Mouse (Mus musculus): ENCODE results near the gene Trpm8.
A peak's percentile ranks its signal among the peaks of the same experiment; 100 is the strongest.

Gene Trpm8

DNA sequence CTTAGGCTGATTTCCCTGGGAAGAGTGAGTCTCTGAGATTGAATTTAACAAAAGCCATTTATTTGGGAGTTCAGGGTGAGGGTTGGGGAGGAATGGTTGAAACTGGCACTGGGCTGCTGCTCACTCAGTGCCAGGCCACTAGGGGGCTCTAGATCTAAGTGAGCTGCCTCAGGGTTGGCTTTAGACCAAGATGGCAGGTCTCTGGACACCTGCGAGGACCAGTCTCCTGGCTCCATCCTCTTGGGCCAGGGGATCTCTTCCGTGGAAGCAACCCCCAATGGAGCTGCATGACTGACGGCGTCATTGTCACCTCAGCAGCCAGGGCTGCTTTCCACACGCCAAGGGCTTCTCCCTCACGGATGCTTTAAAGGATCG is 7.5 kb downstream of the Trpm8 start:
- DNase-seq (ENCODE audit: low spot score): no peak

DNA sequence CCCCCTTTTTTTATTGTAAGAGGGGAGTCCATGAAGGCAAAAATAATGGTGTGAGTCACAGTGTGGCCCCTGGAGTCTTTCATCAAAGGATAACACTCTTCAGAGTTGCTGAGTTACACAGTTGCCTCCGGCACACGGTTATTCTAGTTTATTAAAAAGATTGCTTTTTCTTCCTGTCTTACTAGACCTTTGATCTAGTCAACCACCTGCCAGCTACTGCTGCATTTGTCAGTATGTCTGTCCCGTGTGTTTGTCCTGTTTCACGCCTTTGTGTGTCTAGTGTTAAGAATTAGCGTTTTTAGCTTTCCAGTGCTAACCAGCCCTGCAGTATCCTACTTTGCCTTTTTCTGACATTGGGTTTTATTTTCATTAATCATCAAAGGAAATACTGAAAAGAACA is 8.2 kb downstream of the Trpm8 start:
- DNase-seq (ENCODE audit: low spot score): no peak

DNA sequence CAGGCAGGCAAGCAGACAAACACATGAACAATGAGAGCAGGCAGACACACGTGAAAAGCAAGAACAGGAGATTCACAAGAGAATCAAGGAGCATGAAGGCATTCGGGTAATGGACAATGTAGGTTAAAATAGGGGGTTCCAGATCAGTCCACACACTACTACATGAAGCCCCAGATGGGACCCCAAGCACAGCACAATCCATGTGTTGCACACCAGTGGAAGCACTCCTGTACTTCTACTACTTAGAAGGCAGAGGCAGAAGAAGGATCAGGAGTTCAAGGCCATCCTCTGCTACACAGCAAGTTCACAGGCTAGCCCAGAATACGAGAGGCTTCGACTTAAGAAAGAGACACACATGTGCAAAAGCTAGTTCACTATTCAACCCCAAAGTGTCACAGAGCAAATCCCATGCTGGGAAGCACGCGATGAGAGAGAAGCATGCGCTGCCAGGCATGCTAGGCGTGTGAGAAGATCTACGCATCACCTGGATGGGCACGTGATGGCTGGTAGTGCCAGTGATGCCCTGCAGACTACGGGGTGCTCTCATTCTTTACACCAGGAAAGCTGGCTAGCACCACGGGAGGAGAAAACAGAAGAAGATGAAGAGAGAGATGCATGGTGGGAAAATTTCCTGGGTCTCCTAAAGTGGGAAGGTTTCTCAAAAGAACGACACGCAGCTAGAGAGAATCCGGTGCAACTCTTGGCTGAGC is 8.8 kb downstream of the Trpm8 start:
- DNase-seq (ENCODE audit: low spot score): no peak

DNA sequence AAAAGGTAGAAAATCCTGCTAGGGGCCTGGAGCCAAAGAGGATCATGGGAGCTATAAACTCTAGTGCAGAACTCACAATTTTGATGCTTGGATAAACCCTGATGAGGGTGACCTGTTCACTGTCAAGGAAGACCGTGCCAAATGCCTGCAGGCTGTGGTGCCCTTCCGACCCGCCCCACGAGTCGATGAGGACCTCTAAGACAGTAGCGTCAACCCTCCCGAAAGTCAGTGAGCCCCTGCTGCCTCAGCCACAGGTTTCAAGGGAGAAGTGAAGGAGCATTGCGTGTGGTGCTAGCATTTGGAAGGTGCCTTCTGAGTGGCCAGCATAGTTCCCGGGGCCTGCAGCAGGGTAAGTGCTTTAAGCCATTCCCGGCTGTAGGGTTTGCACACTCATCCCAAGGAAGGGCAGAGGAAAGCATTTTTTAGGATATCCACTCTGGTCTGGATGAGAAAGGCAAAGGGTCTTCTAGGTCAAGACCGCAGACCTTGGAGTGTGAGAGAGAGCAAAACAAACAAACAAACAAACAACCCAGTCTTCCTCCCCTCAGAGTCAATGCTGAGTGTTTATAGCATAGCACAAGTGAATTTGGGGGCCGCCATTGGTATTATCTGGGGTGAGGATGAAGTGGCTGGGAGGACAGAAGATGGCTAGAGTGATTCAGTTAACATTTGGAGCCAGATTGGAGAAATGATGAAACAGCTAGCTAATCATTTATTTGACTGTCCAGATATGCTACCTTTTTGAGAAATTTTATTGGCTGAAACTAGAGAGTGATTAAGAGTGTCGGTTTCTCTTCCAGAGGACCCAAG is 9.6 kb downstream of the Trpm8 start:
- DNase-seq (ENCODE audit: low spot score): no peak

DNA sequence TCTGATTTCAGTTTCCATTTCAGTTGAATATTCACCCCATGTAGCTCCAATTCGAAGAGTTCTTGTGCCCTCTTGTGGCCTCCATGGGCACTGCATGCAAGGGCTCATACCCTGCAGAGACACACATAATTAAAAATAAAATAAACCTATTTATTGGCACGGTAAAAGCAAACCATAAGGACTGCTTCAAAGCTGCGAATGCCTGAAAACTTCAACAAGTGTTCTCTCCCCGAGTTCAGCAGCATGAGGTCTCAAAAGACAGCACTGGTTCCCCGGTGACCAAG is 10.2 kb downstream of the Trpm8 start:
- peak; percentile 69 for DNase-seq (ENCODE audit: low spot score)

DNA sequence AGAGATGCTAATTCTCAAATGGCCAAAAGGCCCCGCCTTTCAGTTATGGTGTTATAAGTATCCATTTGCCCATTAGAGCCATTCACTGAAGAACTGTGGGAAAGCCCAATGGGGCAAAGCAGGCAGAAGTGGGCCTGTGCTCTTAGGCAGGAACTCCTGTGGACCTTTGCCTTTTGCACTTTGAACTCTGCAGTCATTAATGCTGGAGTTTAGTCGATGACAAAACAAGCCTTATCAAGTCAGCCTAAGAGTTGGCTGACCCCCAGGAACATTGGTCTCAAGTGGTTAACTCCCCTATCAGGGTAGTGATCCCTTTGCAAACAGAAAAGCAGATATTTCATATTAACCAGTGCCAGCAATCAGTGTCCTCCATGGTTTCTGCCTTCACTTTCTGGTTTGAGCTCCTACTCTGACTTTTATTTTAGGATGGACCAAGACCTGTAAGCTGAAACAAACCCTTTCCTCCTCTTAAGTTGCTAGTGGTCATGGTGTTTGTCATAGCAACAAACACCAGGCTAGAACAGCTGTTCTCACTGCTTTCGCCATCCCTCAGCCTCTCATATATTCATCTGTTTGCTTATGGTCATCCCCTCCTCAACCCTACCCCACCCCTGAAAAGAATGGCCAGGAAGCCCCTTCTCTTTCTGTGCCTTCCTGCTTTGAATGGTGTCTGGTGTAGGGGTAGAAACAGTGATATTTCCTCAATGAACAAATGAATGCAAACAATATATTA is 10.8 kb downstream of the Trpm8 start:
- DNase-seq (ENCODE audit: low spot score): no peak

DNA sequence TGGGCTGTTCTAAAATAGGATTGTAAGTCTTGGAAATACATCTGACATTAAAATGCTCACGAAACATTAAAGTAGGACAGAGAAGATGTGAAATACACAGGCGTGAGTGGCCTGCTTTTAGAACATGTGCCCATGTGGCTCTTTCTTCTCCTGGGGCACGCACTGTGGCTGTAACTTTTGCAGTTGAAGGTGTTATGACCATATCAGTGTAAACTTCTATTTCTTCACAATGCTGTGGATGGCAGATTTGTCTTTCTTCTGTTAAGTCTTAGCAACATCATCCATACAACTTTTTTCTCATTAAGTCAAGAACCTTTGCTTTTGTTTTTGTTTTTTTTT is 11.3 kb downstream of the Trpm8 start:
- no peak for DNase-seq (ENCODE audit: low spot score)

DNA sequence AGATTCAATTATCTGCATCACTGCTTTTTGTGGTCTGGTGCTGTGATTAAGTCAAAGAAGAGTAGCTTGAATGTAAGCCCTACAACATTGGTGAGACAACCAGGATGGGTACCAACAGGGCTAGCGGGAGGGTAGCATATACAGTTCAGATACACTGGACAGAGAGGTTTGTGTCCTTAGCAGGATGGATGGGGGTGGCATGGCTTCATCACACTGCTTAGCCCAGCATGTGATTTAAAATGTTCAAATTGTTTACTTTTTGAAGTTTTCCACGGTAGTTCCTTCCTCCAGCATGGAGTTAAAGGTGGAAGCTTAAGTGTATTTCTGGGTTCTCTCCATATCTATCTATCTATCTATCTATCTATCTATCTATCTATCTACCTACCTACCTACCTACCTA is 11.7 kb downstream of the Trpm8 start:
- DNase-seq (ENCODE audit: low spot score): no peak

DNA sequence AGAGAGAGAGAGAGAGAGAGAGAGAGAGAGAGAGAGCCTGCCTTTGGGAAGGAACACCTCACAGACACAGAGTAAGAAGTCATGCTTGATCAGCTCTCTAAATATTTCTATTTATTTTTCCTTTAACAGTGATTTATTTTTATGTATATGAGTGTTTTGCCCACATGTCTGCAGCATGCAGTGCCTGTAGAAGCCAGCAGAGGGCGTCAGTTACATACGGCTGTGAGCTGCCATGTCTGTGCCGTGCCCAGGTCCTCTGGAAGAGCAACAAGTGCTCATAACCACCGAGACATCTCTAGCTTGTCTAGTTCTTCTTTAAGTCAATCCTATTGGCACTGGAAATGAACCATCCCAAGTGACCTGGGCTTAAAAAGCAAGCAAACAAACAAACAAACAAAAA is 12.5 kb downstream of the Trpm8 start:
- DNase-seq (ENCODE audit: low spot score): no peak

DNA sequence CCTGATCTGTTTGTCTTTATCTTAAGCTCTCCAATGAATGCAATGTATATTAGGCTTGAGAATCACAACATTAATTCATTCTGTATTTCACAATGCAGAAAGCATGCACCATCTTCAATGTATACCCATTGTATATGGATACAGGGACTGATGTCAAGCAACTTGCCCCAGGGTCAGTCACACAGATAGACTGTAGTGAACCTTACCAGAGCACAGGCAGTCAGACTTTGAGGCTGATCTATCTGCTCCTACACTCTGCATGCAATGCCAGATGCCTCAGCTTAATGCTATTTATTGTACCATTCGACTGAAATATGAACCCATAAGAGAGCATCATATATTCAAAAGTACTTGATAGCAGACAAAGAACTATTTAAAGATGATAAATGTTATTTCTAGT is 13.1 kb downstream of the Trpm8 start:
- DNase-seq (ENCODE audit: low spot score): no peak

DNA sequence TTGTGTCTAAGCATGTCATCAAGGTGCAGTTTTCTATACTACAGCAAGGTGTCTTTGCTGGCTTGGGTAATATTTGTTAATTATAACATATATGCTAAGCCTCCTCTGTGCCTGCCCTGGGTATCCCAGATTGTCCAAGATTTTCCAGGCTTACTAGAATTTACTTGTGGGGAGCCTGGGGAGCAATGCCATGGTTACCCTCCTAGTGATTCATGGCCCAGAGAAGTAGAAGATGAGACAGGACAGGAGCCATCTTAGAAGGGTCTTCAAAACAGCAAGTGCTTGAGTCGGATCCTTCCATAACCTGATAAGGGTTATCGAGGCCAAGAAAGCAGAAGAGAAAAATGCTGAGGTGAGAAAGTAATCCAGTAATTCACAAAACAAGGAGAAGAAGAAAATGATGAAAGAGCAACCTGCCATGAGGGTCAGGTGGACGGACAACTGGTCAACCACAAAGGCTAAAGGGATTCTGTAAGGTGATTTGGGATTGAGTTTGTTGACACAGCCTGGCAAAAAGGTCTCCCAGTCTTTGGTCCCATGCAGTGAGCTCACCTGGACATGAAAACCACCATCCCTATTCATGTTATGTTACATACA is 14.0 kb downstream of the Trpm8 start:
- DNase-seq (ENCODE audit: low spot score): no peak

DNA sequence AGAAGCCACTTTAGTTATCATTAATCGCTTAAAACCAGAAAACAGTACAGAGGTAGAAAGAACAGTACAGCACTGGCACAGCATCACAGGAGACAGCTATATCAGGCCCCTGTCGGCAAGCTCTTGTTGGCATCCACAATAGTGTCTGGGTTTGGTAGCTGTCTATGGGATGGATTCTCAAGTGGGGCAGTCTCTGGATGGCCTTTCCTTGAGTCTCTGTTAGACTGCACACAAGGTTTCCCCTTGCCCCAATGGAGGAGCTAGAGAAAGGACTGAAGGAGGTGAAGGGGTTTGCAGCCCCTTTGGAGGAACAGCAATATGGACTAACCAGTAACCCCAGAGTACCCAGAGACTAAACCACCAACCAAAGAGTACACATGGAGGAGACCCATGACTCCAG is 14.6 kb downstream of the Trpm8 start:
- DNase-seq (ENCODE audit: low spot score): no peak

DNA sequence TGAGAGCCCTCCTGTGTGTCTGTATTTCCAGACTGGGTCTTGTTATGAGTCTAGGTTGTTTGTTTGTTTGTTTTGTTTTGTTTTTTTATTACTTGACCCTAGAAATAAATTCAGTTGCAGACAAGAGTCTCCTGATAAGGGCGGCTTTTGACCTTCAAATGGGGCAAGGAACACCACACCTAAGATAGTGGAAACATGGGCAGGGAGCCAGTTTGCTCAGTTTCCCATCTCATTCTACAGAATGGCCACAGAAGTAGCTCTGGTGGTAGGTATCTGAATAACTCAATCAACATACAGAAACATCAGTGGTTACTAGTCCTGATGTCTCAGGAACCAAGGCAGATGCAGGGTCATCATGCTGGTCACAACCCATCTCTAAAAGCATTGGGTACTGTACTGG is 17.2 kb downstream of the Trpm8 start:
- DNase-seq (ENCODE audit: low spot score): no peak

DNA sequence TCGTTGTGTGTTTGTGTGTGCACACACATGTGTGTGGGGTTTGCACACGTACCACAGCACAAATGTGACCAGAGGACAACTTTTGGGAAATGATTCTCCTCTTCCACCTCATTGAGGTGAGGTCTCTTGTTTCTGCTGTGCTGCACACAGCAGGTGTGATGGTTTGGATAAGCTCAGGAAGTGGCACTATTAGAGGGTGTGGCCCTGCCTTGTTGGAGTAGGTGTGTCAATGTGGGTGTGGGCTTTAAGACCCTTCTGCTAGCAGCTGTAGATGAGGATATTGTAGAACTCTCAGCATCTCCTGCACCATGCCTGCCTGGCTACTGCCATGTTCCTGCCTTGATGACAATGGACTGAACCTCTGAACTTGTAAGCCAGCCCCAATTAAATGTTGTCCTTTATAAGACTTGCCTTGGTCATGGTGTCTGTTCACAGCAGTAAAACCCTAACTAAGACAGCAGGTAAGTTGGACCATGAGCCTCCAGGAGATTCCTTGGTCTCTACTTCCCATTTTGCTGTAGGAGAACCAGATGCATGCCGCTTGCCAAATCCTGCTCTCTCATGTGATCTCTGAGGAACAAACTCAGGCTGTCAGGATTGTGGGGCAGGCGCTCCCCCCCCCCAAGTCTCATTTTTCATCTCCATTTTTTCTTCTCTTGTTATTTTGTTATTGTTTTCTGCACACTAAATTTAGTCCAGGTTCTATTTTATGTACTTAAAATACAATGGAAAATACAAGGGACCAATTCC is 18.9 kb downstream of the Trpm8 start:
- peak; percentile 0 for DNase-seq (ENCODE audit: low spot score)

DNA sequence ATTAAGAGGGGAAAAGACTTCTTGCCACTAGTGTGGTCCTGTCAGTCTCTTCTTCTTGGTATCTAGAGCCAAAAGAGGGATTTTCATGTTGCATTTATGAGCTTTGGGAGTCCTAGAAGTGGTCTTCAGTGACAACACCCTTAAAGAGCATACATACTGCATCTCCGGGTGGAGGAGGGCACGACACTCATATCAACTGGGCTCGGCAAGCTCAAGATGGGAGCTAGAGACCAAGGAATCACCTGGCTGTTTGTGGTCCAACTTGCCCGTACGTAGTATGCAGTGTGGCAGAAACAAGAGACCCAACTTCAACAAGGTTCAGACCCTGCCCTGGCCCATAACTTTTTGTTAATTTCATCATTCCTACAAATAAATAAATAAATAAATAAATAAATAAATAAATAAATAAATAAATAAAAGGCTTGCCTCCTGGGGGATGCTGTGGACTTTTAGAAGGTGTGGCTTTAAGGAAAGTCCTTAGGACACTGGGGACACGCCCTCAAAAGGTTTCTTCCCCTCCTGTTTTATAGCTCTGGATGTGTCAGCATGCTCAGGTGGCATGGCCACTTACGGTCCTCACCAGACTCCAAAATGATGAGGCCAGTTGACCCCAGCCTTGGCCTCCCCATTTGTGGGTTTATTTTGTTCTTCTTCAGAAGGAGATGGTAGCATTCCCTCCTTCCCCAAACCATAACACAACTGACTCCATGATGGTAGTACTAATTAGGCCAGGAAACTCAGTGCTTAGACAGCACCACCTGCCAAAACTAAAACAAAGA is 20.2 kb downstream of the Trpm8 start:
- peak; percentile 1 for DNase-seq (ENCODE audit: low spot score)

DNA sequence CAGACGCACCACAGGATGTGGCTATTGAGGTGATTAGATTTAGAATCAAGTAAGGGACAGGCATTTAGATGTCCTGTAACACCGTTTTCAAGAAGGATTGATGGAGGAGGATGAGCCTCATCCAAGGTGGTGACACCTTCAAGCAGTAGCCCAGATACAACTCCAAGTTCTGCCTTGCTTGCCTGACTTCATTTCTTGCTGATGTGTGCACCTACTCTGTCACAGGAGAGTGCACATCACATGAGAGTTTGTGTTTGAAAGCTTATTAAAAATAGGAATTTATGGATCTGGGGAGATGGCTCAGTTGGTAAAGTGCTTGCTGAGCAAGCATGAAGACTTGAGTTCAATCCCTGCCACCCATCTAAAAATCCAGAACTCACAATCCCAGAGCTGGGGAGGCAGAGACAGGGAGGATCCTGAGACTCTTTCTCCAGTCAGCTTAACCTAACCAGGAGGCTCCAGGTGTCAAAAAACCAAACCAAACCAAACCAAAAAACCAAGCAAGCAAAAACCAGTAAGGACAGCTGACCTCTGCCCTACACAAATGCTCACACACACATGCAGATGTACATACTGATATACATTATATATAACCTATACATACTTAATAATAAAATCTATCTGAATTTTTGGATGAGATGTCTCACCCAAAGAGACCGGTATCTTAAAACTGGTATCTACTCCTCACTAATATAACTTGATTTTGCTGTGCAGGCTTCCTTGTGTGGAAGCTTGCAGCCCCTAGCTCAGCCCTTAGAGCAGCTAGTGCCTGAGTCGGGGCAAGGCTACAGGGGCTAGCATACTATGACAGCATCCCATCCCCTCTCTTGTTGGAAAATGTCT is 21.4 kb downstream of the Trpm8 start:
- peak; percentile 0 for DNase-seq (ENCODE audit: low spot score)

DNA sequence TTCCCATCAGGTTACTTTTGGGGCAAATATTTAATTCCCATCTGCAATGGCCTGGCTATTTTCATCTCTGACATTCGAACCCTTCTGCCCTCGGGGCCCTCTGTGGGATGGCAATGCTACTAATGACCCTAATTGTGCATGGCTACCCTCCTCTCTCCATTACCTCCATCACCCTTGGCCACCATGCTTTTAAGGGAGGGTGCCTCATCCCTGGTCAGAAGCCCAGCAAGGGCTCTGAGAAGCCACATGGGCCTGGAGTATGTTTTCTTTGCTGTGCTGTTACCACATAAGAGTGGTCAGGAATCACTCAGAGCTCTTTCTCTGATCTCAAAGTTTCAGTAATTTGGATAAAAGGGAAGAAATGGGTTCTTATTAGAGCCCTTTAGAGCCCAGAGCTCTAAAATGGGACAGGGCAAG is 22.1 kb downstream of the Trpm8 start:
- DNase-seq (ENCODE audit: low spot score): peak; percentile 3

DNA sequence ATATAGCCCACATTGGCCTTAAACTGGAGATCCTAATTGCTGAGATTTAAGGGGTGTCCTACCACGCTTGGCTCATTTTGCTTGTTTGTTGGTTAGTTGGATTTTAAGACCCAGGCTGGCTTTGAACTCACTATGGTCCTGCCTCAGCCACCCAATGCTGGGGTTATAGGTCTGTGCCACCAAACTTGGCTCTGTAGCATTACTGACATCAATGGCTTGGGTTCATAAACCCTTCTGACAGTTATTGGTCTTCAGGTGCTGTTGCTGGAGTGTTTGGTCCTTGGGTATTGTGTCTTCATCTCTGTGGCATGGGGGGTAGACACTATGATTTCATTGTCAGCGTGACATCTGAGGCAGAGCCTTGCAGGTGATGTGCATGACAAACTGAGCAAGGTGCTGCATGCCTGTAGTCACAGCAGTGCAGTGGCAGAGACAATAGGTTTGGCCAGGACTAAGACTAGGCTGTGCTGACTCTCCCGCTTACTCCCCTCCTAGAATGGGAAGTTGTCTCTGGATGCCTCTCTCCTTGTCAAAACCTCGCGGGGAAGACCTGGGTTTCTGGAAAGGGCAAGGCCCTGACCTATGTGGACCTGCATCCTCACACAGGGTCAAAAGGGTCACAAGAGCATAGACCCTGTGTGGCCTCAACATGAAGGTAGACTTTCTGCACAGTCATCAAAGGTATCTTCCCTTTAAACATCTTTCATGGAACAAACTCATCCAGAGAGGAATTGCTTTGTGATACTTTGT is 23.0 kb downstream of the Trpm8 start:
- DNase-seq (ENCODE audit: low spot score): peak; percentile 1

DNA sequence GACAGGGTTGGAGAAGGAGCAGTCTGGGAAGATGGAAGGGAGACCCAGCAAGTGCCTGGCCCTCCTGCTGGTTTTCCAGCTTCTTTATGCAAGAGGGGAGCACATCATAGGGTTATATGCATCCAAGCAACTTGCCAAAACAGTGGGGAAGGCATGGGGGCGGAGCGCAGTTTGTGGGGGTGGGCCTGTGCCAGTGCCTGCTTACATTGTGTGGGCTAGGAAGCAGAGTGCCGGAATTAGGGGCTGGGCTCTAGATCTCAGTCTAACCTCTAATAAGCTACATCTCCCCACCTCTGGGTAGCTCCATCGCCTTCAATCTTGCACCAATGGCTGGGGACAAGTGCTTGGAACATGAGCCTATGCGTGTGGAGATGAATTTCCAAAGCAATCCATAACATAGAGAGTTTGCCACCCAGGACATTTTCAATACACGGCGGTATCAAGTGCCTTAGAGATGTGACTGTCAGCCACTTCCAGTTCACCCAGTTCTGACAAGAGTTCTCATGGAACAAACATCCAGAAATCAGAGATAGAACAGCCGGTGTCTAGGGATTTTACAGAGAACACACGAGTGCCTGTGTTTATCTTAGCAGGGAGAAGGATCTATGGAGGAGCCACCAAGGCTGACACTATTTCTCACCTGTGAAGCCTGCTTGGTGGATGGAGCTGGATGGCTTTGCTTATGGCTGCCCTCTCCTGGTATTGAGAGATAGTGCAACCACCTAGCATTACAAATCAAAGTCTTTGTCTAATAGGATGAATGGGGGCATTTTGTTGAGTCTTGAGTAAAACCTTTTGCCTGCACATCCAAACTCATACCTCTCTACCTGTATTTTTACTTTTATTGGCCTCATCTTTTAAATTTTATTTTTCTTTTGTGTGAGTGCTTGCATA is 23.9 kb downstream of the Trpm8 start:
- peak; percentile 2 for DNase-seq (ENCODE audit: low spot score)

Measured in lung, postnatal 25 days (tissue).